Mouse (Mus musculus) lung, adult 2 months (tissue): Measurements from ENCODE around the gene 1700015G11Rik.

Experiments used
- CTCF ChIP-seq: fragments of 200-500 bp; IDR thresholded peaks from 2 replicates; pipeline ENCODE4 v1.5.1; 2011; ENCODE audit warnings: mild to moderate bottlenecking, low read length, control low read depth; ENCODE audit not compliant: insufficient read depth
- POLR2A ChIP-seq: fragments of 200-500 bp; IDR thresholded peaks from 2 replicates; pipeline ENCODE4 v1.6.1; 2011; ENCODE audit warnings: low read depth, mild to moderate bottlenecking, control low read depth, low read length, borderline replicate concordance; ENCODE audit errors: extremely low read depth

DNA sequence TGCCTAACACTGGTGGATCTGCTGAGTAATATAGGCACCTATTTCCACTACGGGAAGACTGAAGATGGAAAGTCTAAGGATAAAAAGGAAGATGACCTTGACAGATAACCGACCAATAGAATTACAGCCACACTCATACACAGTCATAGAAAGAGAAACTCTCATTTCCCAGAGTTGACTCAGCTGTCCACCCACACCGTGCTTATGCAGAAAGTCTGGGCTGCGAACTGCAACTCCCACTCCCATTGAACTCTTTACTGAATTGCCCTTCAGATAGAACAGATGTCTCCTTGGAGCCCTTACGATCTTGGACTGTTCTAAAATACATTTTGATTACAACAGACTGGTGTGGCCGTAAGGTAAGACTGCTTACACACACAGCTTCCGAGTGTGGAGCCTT, 50.8 kb downstream of the 1700015G11Rik start:
- TF ChIP-seq POLR2A (no peak), CTCF (no peak)
